ENCODE assay signal across 1 mouse cellular context in genomic region chr9:122446387-122447105, GRCm38 (mm10).
TF ChIP-seq lines count a peak whose summit lies in the region.

No protein-coding gene starts in this region.

TF ChIP-seq in CH12.LX, 34 proteins besides CTCF, POLR2A, EP300 and RAD21 (continued from another document):
- TF ChIP-seq ZNF384 (IDR thresholded peaks at IDR 0.05; ENCODE audit: low read depth, low read length) (no peak), HCFC1 (IDR thresholded peaks at IDR 0.05; ENCODE audit: low read depth, low read length) (no peak), IRF4 (IDR thresholded peaks at IDR 0.05; ENCODE audit: low read depth, low read length) (no peak), USF1 (IDR thresholded peaks at IDR 0.05; ENCODE audit: low read depth, low read length) (no peak)
TF ChIP-seq in CH12.LX: peak in this region for 0.
